Mouse (Mus musculus): ENCODE results near the gene Pex14.

DNA sequence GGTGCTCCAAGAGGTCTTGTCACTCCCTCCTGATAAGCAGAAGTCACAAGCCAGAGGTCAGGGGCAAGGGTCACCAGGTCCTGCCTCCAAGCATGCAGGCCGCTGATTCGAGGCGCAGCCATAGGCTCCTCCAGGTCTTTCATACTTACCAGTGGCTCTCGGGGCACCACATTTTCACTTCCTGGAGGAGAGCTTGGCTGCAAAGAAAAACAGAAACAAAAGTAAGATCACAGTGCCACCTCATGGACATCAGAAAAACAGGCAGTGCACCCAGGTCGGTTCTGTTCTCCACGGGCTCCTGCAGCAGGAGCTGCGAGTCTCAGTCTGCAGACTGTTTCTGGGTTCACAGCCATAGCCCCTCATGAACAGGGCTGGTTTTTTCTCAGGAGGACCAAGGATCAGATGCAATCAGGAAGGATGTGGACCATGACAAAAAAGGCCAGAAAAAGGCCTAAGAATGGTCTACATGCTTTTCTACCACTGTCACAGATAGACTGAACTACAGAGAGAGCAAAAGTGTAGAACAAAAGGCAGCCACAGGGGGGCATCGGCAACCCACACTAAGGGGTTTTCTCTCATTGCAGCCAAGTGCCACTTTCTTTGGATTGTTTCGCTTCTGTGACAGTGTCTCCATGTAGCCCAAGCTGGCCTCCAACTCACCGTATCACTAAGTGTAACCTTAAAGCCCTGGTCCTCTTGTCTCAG lies 23.7 kb downstream of the Pex14 start:
- peak; percentile 70 for TF ChIP-seq CTCF (IDR thresholded peaks at IDR 0.05)
- TF ChIP-seq EP300 (IDR thresholded peaks at IDR 0.05) = no peak

All from lung, postnatal 0 days (tissue).